Mouse (Mus musculus) embryo, embryonic 11.5 days (tissue): ENCODE results near the gene Ikzf3.

ENCODE experiments used
- DNase-seq: peaks from one replicate; pipeline ENCODE4 v3.0.0-alpha.2; 2012; ENCODE audit warnings: low read depth, low spot score

Gene Ikzf3

DNA sequence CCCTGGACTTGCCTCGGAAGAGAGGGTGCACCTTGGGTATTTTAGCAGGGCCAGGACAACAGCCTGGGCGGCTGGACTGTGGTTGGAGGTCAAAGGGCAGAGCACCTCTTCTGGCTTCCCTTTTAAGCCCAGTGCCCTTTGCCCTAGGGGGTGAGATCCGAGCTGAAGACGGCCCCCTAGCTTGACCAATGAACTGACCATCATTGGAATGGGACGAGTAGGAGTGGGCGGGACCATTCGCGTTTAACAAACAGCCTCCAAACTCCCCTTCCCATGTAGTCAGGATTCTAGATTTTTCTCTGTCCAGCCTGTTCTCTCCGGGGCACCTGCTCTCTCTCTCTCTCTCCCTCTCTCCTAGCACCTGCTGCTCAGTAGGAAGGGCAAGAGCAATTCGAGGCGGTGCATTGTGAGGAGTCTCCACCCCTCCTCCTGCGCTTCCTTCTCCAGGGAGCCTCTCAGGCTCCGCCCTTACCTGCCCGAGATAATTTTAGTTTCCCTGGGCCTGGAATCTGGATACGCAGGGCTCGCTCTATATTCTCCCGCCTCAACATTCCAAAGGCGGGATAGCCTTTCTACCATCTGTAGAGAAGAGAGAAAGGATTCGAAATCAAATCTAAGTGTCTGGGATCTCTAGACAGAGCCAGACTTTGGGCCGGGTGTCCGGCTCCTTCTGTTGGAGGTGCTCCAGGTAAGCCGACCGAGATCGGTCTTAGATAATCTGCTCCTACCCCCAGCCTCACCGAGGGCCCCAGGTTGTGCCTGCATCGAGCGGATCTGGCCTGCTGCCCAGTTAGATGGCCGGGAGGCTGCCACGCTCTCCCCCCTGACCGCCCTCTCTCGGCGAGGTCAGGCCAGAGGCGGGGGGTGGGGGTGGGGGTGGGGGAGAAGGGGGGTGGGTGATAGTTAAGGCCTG is 99.0 kb downstream of the Ikzf3 start:
- DNase-seq, result no peak

DNA sequence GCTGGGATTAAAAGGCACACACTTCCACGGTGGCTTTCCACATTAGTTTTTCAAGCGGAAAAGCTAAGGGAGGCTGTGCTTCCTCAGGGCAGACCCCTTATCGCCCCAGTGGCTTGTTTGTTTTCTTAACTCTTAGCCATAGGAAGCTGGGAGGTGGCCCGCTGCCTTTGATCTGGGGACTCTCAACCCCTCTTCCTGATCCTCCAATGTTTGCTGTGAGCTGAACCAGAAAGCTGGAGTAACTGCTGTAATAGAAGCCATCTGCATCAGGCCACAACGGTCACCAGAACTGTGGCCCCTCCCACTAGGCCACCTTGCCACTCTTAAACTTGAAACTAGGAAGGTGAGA is 99.6 kb downstream of the Ikzf3 start, which contains the start of gene Grb7:
Grb7 (plus strand) TSS at position 182 of the 349 bp plus-strand sequence.
- DNase-seq, result no peak

DNA sequence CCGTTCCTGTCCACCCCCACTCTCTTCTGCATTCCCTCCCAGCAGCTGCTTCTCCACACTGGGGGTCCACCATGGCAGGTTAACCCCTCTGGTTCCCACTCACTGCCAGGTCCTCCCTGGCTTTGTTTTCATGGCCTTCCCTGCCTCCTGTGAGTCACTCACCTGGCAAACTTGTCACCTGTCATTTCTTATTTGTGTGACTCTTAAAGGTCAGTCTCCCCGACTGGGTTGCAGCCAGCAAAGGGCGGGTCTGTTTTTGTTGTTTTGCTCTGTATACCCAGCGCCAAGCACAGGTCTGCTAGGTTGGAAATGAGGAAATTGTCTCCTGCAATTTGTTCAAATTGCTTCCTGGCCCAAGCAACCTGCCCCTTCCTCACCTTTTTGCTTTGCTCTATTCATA is 100.2 kb downstream of the Ikzf3 start:
- no peak for DNase-seq

DNA sequence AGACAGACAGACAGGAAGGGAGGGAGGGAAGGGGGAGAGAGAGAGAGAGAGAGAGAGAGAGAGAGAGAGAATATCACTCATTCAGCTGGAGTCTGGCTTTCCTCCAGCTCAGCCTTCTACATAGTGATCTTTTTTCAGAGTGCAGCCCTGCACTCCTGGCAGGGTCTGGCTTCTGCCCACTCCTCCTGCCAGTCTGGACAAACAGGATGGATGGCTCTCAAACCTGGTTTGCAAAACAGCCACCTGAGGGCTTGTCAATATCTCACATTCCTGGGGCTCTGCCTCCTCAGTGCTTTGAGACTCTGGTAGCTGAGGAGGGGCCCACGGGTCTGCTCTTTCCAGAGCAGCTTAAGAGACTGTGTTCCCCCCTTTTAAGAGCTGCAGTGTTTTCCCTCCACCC is 100.6 kb downstream of the Ikzf3 start:
- DNase-seq, result no peak

DNA sequence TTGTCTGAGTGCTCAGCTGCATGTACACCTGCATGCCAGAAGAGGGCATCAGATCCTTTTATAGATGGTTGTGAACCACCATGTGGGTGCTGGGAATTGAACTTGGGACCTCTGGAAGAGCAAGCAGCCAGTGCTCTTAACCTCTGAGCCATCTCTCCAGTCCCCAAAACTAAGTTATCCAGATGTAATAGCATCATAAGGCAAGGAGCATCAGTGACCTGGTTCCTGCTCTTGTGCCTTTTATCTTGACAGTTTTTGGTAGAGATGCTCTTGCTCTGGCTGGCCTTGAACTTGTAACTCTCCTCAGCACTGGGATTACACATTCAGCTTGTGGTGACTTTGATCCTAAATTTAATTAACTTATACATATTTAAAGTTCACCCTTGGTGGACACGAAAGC is 102.1 kb downstream of the Ikzf3 start:
- no peak for DNase-seq

DNA sequence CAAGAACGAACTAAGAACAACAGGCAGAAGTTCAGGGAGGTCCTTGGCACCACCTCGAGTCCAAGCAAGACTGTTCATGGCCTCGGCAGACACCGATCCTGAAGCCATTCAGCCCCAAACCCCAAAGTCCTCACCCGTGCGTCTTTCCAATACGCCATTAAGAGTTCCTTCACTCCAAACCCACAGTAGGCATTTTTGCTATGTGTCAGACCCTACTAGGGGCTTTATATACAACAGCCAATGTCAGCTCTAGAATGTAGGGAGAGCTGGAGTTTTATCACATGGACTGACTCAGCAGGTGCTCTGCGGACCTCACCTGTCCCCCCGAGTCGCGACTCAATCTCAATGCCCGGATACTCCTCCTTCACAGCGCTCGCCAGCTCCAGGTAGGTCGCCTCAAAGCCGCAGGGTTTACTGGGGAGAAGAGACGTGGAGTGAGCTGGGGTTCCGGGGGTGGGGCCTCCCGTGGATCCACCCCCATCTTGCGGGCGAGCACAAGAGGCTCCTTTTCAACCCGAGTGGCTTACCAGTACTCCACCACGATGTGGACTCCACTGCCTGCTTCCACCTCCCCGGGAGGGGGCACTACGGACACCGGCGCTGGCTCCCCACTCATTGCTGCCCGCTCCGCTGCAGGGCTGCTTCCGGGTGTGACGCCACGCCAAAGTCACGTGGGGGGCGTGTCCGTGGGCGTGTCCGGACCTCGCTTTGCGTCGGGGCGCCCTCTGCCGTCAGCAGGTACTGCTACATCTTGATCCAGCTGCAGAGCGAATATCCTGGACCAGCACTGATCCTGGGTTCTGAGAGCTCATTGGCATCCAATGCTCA is 107.3 kb downstream of the Ikzf3 start, which contains the start of gene Mien1:
Mien1 (minus strand) TSS at position 661 of the 828 bp plus-strand sequence.
- DNase-seq, result peak; percentile 90

DNA sequence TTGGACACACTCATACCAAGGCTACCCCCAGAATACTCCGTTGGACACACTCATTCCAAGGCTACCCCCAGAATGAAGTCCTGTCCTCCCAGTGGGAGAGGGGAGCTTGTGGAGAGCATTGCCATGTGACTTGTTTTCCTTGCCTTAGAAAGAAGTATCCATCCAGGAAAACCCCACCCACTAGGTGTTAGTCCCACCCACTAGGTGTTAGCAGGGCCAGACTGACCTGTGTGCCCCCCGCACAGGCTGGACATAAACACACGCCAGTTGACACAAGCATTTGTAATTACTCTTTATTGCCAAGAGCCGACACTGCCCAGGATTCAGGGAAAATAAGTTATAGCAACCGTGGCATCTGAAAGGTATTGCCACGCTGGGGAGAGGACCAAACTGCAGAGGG is 108.4 kb downstream of the Ikzf3 start:
- no peak for DNase-seq

DNA sequence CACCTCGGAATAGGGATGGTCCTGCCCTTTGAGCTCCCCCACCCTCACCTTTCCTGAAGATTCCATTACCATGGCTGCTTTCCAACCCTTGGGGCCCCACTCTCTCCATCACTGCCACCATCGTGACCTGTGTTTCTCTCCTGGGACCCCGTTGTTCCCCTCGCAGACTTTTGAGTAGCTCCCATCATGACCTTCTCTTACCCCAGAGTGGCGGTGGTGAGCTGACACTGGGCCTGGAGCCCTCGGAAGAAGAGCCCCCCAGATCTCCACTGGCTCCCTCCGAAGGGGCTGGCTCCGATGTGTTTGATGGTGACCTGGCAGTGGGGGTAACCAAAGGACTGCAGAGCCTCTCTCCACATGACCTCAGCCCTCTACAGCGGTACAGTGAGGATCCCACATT is 110.1 kb downstream of the Ikzf3 start:
- no peak for DNase-seq

DNA sequence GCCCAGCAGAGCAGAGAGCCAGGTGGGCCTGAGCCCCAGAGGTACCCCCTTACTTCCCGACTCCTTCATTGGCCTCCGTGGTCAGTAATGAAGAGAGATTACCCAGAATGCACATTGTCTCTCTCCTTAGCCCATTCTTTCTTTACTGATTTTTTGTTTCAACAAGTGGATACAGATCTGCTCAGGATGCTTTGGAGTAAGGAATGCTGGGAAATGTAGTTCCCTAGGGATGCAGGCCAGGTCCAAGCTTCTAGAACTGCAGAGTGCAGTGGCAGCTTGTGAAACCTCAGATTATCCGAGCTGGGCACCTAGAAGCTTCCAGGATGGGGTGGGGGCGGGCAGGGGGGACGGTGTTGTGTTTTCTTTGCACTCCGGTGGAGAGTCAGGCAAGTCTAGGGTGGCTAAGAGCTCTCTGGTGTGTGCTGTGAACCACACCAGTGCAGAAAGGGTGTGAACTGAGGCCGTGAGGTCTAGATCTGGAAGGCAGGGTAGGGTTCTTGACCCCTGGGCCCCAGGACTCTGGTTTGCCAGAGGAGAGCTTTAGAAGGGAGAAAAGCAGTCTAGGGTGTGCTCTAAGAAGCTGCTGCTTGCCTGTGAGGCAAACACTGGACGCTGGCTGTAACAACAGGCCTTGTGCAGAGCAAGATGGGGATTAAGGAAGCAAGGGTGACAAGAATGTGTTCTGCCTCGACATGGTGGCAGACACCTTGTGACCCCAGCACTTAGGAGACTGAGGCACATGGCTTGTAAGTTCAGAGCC is 113.9 kb downstream of the Ikzf3 start:
- no peak for DNase-seq

DNA sequence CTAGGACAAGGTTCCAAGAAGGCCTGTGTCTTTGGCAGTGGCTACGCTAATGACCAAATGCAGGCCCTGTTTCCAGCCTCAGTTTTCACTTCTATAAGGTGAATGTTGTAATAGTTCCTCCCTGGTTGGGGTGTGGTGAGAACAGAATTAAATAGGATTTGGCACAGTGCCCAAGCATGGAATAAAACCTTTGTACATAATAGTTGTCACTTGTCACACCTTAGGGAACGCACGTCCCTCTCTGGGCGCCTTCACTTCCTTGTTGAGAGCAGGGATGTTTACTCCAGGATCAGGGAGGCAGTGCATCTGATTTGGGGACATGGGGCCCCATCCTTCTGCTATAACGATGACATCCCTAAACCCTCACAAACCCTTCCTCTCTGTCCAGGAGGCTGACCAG is 117.4 kb downstream of the Ikzf3 start:
- DNase-seq, result no peak

DNA sequence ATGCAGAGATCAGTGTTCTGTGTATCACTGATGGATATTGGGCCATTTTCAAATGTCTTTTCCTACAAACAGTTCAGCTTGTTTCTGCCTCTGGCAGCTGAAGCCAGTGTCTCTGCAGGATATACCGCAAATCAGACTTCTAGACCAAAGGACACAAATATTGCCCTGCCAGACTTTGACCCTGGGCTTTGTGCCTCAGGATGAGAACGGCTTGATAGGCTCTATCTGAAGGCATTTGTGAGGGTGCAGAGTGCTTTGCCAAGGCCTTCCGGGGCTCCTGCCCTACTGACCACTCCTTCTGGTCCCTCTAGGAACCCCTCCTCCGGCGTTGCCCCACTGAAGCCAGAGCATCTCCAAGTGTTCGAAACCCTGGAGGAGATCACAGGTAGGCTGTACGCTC is 119.2 kb downstream of the Ikzf3 start:
- no peak for DNase-seq

DNA sequence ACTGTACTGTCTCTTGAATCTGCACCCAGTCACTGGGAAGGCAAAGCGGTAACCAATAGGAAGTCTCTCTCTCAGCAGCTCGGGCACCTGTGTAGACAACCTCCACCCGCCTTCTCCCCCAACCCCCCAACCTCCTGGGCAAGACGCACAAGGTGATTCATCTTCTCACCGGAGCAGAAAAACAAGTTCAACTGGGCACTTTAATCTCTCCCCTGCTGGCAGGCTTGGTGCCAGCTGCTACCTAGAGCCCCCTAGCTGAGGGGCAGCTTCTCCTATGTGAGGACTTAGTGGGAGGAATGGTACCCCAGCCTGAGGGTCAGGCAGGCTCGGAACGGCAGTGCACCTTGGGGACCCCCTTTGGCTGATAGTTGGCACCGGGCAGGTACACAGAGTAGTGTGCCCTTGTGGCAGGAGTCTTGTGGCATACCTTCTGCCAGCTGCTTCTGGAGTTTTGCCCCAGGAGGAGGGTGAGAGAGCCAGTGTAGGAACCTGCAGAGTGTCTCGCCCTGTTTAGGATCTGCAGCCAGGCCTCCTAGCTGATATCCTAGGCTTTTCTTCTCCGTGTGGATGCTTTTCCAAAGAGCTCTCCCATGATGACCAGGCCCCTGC is 126.8 kb downstream of the Ikzf3 start:
- DNase-seq, result no peak

DNA sequence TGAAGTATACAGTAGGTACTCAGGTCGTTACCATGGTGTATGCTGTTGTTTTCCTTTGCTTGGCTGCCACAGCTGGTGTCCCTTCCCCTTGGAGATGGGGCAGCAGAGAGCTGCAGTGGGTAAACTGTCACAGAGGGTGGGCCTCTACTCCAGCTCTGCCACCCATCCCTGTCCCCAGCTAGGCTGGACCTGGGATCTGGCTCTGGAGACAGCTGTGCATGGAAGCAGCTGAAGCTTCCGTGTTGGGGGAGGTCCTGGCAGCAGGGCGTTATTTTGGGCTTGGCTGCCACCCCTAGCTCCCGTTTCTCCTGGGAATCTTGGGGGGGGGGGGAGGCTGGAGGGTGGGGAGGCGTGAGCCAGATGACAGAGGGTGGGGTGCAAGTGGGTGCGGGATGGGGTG is 127.6 kb downstream of the Ikzf3 start:
- no peak for DNase-seq

DNA sequence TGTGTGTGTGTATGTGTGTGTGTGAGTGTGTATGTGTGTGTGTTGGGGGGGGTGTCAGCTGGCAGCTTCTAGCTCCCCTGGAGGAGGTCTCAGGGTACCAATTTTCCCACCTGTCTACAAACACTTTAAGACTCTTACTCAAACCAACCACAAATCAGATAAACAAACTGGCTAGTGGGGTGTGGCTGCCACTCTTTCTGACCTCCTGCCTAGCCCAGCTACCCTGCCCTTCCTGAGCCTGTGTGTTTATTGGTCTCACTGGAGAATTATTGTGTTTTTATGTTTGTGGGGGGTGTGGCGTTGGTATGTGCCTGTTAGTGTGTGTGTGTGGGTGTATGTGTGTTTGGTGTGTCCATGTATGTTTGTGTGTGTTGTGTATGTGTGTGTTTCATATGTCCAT is 128.8 kb downstream of the Ikzf3 start:
- DNase-seq, result no peak
